Comparison of ENCODE assay signal across 20 mouse cellular contexts in genomic region chr6:38609892-38610291, GRCm38 (mm10). TPM values are rescaled to one million over a fixed set of nuclear protein-coding genes. Genes with fewer than 3 reads are reported as not detected.
DNase-seq lines count a peak whose midpoint lies in the region; ATAC-seq and TF ChIP-seq lines count a peak whose summit lies in the region.
"Had no signal": no experiment of that assay in that cellular context is flagged by ENCODE, and none has a peak within 500 bp of the region (broad histone marks: within the 10 kb centered on the region; RNA-seq: fewer than 3 reads in every experiment).

No protein-coding gene starts in this region.

- H3K9ac ChIP-seq in kidney, embryonic 15.5 days, result no peak overlapping the region
- H3K9ac ChIP-seq: embryonic facial prominence, embryonic 13.5 days; forebrain, embryonic 13.5 days; forebrain, postnatal 0 days; hindbrain, embryonic 13.5 days had no signal

- H3K4me1 ChIP-seq in kidney, adult 2 months (ENCODE audit: control insufficient read depth, insufficient read depth, low read length), result no peaks in the 10 kb centered on the region; the same call in 1 of the 2 replicates
- H3K4me1 ChIP-seq in kidney, embryonic 15.5 days, result no peaks in the 10 kb centered on the region
- H3K4me1 ChIP-seq: embryonic facial prominence, embryonic 13.5 days; forebrain, embryonic 13.5 days; heart, embryonic 10.5 days; hindbrain, embryonic 13.5 days had no signal

- DNase-seq in heart, adult 11 months, result peak; percentile 42
- DNase-seq in heart, postnatal 36 days, result no peak
- DNase-seq in kidney, adult 2 months, result peak; percentile 23
- DNase-seq in Muller cell, postnatal 12 days (ENCODE audit: inconsistent ontology term), result peak; percentile 35
- peak; percentile 6 for DNase-seq in mesoderm, embryonic 11.5 days (ENCODE audit: low read depth, low spot score)
- no peak for DNase-seq in cerebellum, postnatal 25 days
- DNase-seq: adrenal gland, adult 2 months; cerebellum, adult 11-12 months; cerebellum, adult 9-10 months; cerebellum, postnatal 36 days; forebrain, postnatal 0 days; gastrocnemius, postnatal 14 days had no signal

- H3K27ac ChIP-seq in kidney, adult 2 months (ENCODE audit: insufficient read depth, low read depth, low read length), result no peak overlapping the region
- no peak overlapping the region for H3K27ac ChIP-seq in kidney, embryonic 15.5 days
- H3K27ac ChIP-seq: embryonic facial prominence, embryonic 13.5 days; forebrain, embryonic 13.5 days; heart, embryonic 10.5 days; hindbrain, embryonic 13.5 days; hindbrain, postnatal 0 days had no signal

- no peak for ATAC-seq in kidney, embryonic 15.5 days (replicated peaks; ENCODE audit: low FRiP score)
- ATAC-seq: forebrain, embryonic 13.5 days; forebrain, postnatal 0 days; hindbrain, postnatal 0 days had no signal

- H3K4me2 ChIP-seq in kidney, embryonic 15.5 days, result no peak overlapping the region
- H3K4me2 ChIP-seq: embryonic facial prominence, embryonic 13.5 days; forebrain, embryonic 13.5 days; hindbrain, embryonic 13.5 days had no signal

- TF ChIP-seq CTCF in kidney, adult 2 months (conservative IDR thresholded peaks at IDR 0.05; ENCODE audit: insufficient read depth, insufficient read length, low read depth, low read length), result no peak

- no peaks in the 10 kb centered on the region for H3K9me3 ChIP-seq in kidney, embryonic 15.5 days (replicated peaks)
- H3K9me3 ChIP-seq: embryonic facial prominence, embryonic 13.5 days; forebrain, embryonic 13.5 days; heart, embryonic 10.5 days; hindbrain, embryonic 13.5 days had no signal

- 43% methylated on average over 2 of the region's 2 CpGs for WGBS in kidney, adult 2 months
- 77% methylated on average over 2 of the region's 2 CpGs for WGBS in kidney, embryonic 15.5 days

- peaks cover 6% of the 10 kb centered on the region for H3K36me3 ChIP-seq in kidney, adult 2 months (ENCODE audit: control insufficient read depth, insufficient read depth, low read length)
- peaks cover 63% of the 10 kb centered on the region for H3K36me3 ChIP-seq in kidney, embryonic 15.5 days

- intact Hi-C loops in heart, postnatal 36 days (cut with DNase I), result no loop called here

- no peaks in the 10 kb centered on the region for H3K27me3 ChIP-seq in kidney, adult 2 months (replicated peaks; ENCODE audit: control insufficient read depth, insufficient read depth, low read length)
- no peaks in the 10 kb centered on the region for H3K27me3 ChIP-seq in kidney, embryonic 15.5 days
- H3K27me3 ChIP-seq: embryonic facial prominence, embryonic 13.5 days; forebrain, embryonic 13.5 days; hindbrain, embryonic 13.5 days had no signal

- no peak overlapping the region for H3K4me3 ChIP-seq in kidney, adult 2 months (ENCODE audit: insufficient read depth, low read depth, low read length)
- H3K4me3 ChIP-seq in kidney, embryonic 15.5 days (replicated peaks), result no peak overlapping the region
- H3K4me3 ChIP-seq: embryonic facial prominence, embryonic 13.5 days; forebrain, embryonic 13.5 days; heart, embryonic 10.5 days; hindbrain, embryonic 13.5 days had no signal

- no peak for TF ChIP-seq POLR2A in kidney, adult 2 months (IDR thresholded peaks at IDR 0.05; ENCODE audit: low read depth, low read length)

RNA-seq across cellular contexts. Expression of gene Klrg2, which starts 27.1 kb away (rescaled TPM):
- under 1 TPM; 0.33 to 0.51 TPM for total RNA-seq in heart, postnatal 36 days (2021)
- 2.3 and 3.7 TPM in 2 replicates for polyA plus RNA-seq in kidney, adult 2 months (2012; rRNA removed)
- 0.25 and 0.55 TPM in 2 replicates for polyA plus RNA-seq in kidney, embryonic 15.5 days (2015; fragmentation: Nextera tagmentation; extraction: Ambion mirVana)

RNA-seq across cellular contexts. Expression of gene Clec2l, which starts 53.0 kb away (rescaled TPM):
- 1 to 10 TPM; 1.5 to 1.7 TPM for total RNA-seq in heart, postnatal 36 days (2021)
- polyA plus RNA-seq in kidney, adult 2 months (2012; rRNA removed), result 0.61 and 0.66 TPM in 2 replicates
- 1.1 TPM in 2 replicates for polyA plus RNA-seq in kidney, embryonic 15.5 days (2015; fragmentation: Nextera tagmentation; extraction: Ambion mirVana)
- total RNA-seq: gastrocnemius, adult 18-20 months; hematopoietic stem cell, adult 5-6 weeks had no signal

RNA-seq across cellular contexts. Expression of gene Luc7l2, which starts 58.8 kb away (rescaled TPM):
- 100 to 1,000 TPM in 1 of 2 experiments, 10 to 100 TPM in 1; 93.7 to 102 TPM for total RNA-seq in heart, postnatal 36 days (2021)
- polyA plus RNA-seq in kidney, adult 2 months (2012; rRNA removed), result 18.4 and 24.5 TPM in 2 replicates
- 41.1 and 41.7 TPM in 2 replicates for polyA plus RNA-seq in kidney, embryonic 15.5 days (2015; fragmentation: Nextera tagmentation; extraction: Ambion mirVana)

Comparison
In these comparisons a context has a peak if more than half of its experiments do, and no peak if none do; other contexts are left out.
1. DNase-seq: peak in heart, adult 11 months (single experiment), kidney, adult 2 months (single experiment), Muller cell, postnatal 12 days (single experiment) and mesoderm, embryonic 11.5 days (single experiment); none in heart, postnatal 36 days (0 of 2) and cerebellum, postnatal 25 days (0 of 2).